Mouse (Mus musculus) midbrain, postnatal 0 days (tissue): ENCODE measurements at regions not wholly inside any gene's neighbourhood (a gene's known extent, or its start where the extent isn't known, plus 50 kb on each side); places are given as distances from the start of the nearest gene placed in this dataset.
A peak's percentile ranks its signal among the peaks of the same experiment; 100 is the strongest.

Experiments
- ATAC-seq: fragments of 200-750 bp; cut with Nextera tagmentation; 2 replicates; pipeline ENCODE4 v1.8.0; 2017; ENCODE audit warnings: moderate number of reproducible peaks, mild to moderate bottlenecking, moderate TSS enrichment, moderate library complexity; ENCODE audit not compliant: low FRiP score
- DNase-seq: peaks from one replicate; pipeline ENCODE4 v3.0.0-alpha.2; 2015; ENCODE audit warnings: low spot score
- H3K27ac ChIP-seq: fragments of 300-500 bp; sonication (generic); 2 replicates; pipeline ENCODE4 v1.5.1; 2014; ENCODE audit warnings: low read depth, mild to moderate bottlenecking, low read length, mixed read lengths
- H3K27me3 ChIP-seq: fragments of 300-500 bp; sonication (generic); 2 replicates; pipeline ENCODE4 v1.6.1; 2014; ENCODE audit warnings: low read length, control low read depth, mixed read lengths; ENCODE audit not compliant: insufficient read depth
- H3K36me3 ChIP-seq: fragments of 300-500 bp; sonication (generic); 2 replicates; pipeline ENCODE4 v1.6.1; 2014; ENCODE audit warnings: low read length, control low read depth, mixed read lengths; ENCODE audit not compliant: insufficient read depth
- H3K4me1 ChIP-seq: fragments of 300-500 bp; sonication (generic); 2 replicates; pipeline ENCODE4 v1.6.1; 2014; ENCODE audit warnings: mild to moderate bottlenecking, control low read depth, antibody characterized with exemption, low read length, mixed read lengths; ENCODE audit not compliant: insufficient read depth
- H3K4me2 ChIP-seq: fragments of 300-500 bp; sonication (generic); 2 replicates; pipeline ENCODE4 v1.6.1; 2014; ENCODE audit warnings: low read depth, mild to moderate bottlenecking, low read length, mixed read lengths; ENCODE audit not compliant: poor library complexity, severe bottlenecking
- H3K4me3 ChIP-seq: fragments of 300-500 bp; sonication (generic); 2 replicates; pipeline ENCODE4 v1.5.1; 2014; ENCODE audit warnings: low read depth, mild to moderate bottlenecking, low read length, moderate library complexity
- H3K9ac ChIP-seq: fragments of 300-500 bp; sonication (generic); replicated peaks from 2 replicates; pipeline ENCODE4 v1.6.1; 2014; ENCODE audit warnings: mild to moderate bottlenecking, low read length, moderate library complexity, mixed read lengths; ENCODE audit not compliant: poor library complexity, severe bottlenecking
- H3K9me3 ChIP-seq: fragments of 300-500 bp; sonication (generic); 2 replicates; pipeline ENCODE4 v1.6.1; 2016; ENCODE audit warnings: low read length, control low read depth
- CTCF ChIP-seq: IDR thresholded peaks from 2 replicates; pipeline ENCODE4 v1.5.1; 2016; ENCODE audit warnings: antibody characterized with exemption, mild to moderate bottlenecking
- WGBS: fragments of 180-500 bp; shearing (Covaris S2); extraction: QIAGEN DNeasy Blood & Tissue Kit; methylation state at CpG from one replicate; pipeline ENCODE4 v1.1.7; 2014; 5-methylcytosine and 5-hydroxymethylcytosine counted together

DNA sequence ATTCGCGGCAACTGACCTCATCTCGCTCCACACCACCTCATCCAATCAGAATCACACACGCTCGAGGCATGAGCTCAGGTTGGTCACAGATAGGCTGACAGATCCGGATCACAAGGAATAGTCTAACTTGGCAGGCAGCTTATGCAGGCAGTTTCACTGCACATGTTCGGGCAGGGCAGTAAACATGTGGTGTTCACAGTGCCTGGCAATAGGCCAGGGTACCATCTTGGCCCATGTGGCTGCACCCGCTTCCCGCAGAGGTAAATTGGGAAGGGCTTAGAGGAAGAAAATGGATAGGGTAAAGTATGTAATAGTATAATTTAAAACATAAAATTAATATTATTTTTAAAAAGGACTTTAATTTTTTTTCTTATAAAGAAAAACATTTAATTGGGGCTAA, 372.4 kb downstream of the Pabpc4l start:
- Histone ChIP-seq H3K27me3 (no peaks in the 10 kb centered on the region), H3K9ac (no peak overlapping the region), H3K27ac (no peak overlapping the region), H3K4me3 (no peak overlapping the region), H3K4me2 (no peak overlapping the region), H3K9me3 (no peaks in the 10 kb centered on the region), H3K36me3 (no peaks in the 10 kb centered on the region), H3K4me1 (no peaks in the 10 kb centered on the region)
- peak; percentile 14 for DNase-seq
- WGBS: 92% methylated on average over 9 of the region's 9 CpGs
- no peak for ATAC-seq
- no peak for TF ChIP-seq CTCF

DNA sequence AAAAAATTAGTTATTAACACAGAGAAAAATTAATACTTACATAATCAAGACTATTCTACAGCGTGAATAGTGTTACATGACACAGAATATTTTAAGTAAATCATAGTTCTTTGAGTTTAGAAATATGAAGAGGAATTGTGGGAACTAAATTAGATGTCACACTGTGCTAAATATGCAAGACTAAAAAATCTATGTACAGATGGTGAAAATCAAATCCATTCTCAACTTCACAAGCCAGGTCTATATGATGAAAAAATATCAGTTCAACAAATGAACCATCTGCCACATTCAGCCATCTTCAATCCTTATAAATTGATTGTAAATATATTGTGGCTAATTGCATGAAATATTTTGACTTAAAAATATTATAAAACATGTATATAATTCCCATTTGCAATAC, 393.2 kb downstream of the Pabpc4l start:
- H3K36me3 ChIP-seq: no peaks in the 10 kb centered on the region
- TF ChIP-seq CTCF: no peak
- H3K27me3 ChIP-seq: no peaks in the 10 kb centered on the region
- H3K4me1 ChIP-seq: no peaks in the 10 kb centered on the region
- H3K27ac ChIP-seq: no peak overlapping the region
- H3K9ac ChIP-seq: no peak overlapping the region
- no peaks in the 10 kb centered on the region for H3K9me3 ChIP-seq
- no peak overlapping the region for H3K4me2 ChIP-seq
- no peak for DNase-seq
- 75% methylated on average over 1 of the region's 1 CpGs for WGBS
- no peak for ATAC-seq
- no peak overlapping the region for H3K4me3 ChIP-seq

GRCm38 (mm10) chr3:46034068-46034467, 414.0 kb downstream of the Pabpc4l start:
- no peak for DNase-seq
- H3K4me1 ChIP-seq: no peaks in the 10 kb centered on the region
- H3K4me3 ChIP-seq: no peak overlapping the region
- H3K9me3 ChIP-seq: no peaks in the 10 kb centered on the region
- H3K27me3 ChIP-seq: no peaks in the 10 kb centered on the region
- no peak overlapping the region for H3K4me2 ChIP-seq
- no peak overlapping the region for H3K27ac ChIP-seq
- 78% methylated on average over 2 of the region's 2 CpGs for WGBS
- no peak overlapping the region for H3K9ac ChIP-seq
- H3K36me3 ChIP-seq: no peaks in the 10 kb centered on the region
- TF ChIP-seq CTCF: no peak
- ATAC-seq: no peak
